Mouse (Mus musculus): Measurements from ENCODE around the gene Vmn1r82. TPM values are rescaled to one million over a fixed set of nuclear protein-coding genes. Genes with fewer than 3 reads are reported as not detected.

Gene Vmn1r82
- polyA plus RNA-seq (2015; fragmentation: Nextera tagmentation; extraction: Ambion mirVana) = not detected in 2 replicates

DNA sequence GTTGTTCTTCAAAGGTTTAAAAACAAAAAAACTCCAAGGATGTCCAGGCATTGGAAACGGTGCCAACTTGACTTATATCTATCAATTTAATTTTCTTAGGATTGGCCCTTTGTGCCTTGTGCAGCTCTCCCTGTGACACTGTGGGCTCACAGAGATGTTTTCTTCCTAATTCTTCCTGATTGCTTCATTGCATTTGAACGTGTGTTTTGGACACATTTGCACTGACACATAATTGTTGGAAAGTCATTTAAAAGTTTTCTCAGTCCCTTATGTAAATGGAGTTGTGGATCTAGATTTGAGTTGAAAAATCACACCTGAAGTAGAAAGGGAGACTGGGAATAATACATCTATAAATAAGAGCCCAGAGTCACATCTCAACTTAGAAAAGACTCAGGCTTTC lies at the start of gene Vmn1r82:
Gene Vmn1r82 (plus strand): TSS at position 301 of the 400 bp plus-strand sequence.

GRCm38 (mm10) chr7:12268169-12268568 lies 32.1 kb upstream of the Vmn1r82 start, which contains the start of gene Vmn1r81:
TSS of gene Vmn1r81 (minus strand) at chr7:12268269.

DNA sequence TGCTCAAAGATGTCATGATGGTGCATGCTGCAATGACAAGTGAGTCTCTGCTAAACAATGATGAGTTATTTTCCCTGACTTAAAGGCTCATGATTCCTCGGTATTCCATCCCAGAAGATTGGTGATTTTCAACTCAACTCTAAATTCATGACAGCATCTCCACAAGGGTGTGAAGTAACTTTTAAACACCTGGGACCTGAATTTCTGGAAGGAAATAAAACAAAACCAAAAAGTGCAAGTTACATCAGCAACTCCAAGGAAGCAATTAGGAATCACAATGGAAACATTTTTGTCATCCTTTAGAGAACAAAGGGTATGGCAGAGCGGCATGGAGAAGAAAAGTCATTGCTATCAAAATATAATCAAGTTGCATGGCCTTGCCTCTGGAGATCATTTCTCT lies 29.2 kb downstream of the Vmn1r82 start, which contains the start of gene Vmn1r83:
Gene Vmn1r83 (minus strand): TSS at position 101 of the 400 bp plus-strand sequence.

Other genes starting within 250 kb of the Vmn1r82 start
- gene Vmn1r78, start 150.2 kb upstream of the Vmn1r82 start, polyA plus RNA-seq (2015; fragmentation: Nextera tagmentation; extraction: Ambion mirVana) = not detected in 2 replicates
- not detected in 2 replicates for gene Vmn1r79, start 129.2 kb upstream of the Vmn1r82 start, polyA plus RNA-seq (2015; fragmentation: Nextera tagmentation; extraction: Ambion mirVana)
- gene Vmn1r80, start 111.1 kb upstream of the Vmn1r82 start, polyA plus RNA-seq (2015; fragmentation: Nextera tagmentation; extraction: Ambion mirVana) = not detected in 2 replicates
- not detected in 2 replicates for gene Vmn1r81, start 32.2 kb upstream of the Vmn1r82 start, polyA plus RNA-seq (2015; fragmentation: Nextera tagmentation; extraction: Ambion mirVana)
- not detected in 2 replicates for gene Vmn1r83, start 29.1 kb downstream of the Vmn1r82 start, polyA plus RNA-seq (2015; fragmentation: Nextera tagmentation; extraction: Ambion mirVana)
- gene Vmn1r84, start 68.8 kb downstream of the Vmn1r82 start, polyA plus RNA-seq (2015; fragmentation: Nextera tagmentation; extraction: Ambion mirVana) = not detected in 2 replicates
- 1.7 and 1.8 TPM in 2 replicates for gene Zfp551, start 122.3 kb downstream of the Vmn1r82 start, polyA plus RNA-seq (2015; fragmentation: Nextera tagmentation; extraction: Ambion mirVana)
- gene Zfp606, start 177.9 kb downstream of the Vmn1r82 start, polyA plus RNA-seq (2015; fragmentation: Nextera tagmentation; extraction: Ambion mirVana) = 8.1 and 8.3 TPM in 2 replicates
- gene 2900092C05Rik, start 212.1 kb downstream of the Vmn1r82 start, polyA plus RNA-seq (2015; fragmentation: Nextera tagmentation; extraction: Ambion mirVana) = not detected in 2 replicates